Mouse (Mus musculus) neural tube, embryonic 14.5 days (tissue): ENCODE measurements at regions not wholly inside any gene's neighbourhood (a gene's known extent, or its start where the extent isn't known, plus 50 kb on each side); places are given as distances from the start of the nearest gene placed in this dataset.
A peak's percentile ranks its signal among the peaks of the same experiment; 100 is the strongest.

ENCODE experiments used
- ATAC-seq: fragments of 200-750 bp; cut with Nextera tagmentation; 2 replicates; pipeline ENCODE4 v1.8.0; 2017; ENCODE audit warnings: low read depth, mild to moderate bottlenecking, moderate TSS enrichment, moderate library complexity
- H3K27ac ChIP-seq: fragments of 300-500 bp; sonication (generic); 2 replicates; pipeline ENCODE4 v1.5.1; 2014; ENCODE audit warnings: low read depth, mild to moderate bottlenecking, control low read depth, low read length, moderate library complexity, mixed read lengths
- H3K27me3 ChIP-seq: fragments of 300-500 bp; sonication (generic); 2 replicates; pipeline ENCODE4 v1.6.1; 2014; ENCODE audit warnings: low read length; ENCODE audit not compliant: control insufficient read depth, insufficient read depth
- H3K36me3 ChIP-seq: fragments of 300-500 bp; sonication (generic); 2 replicates; pipeline ENCODE4 v1.6.1; 2014; ENCODE audit warnings: low read length, mixed read lengths; ENCODE audit not compliant: control insufficient read depth, insufficient read depth
- H3K4me1 ChIP-seq: fragments of 300-500 bp; sonication (generic); 2 replicates; pipeline ENCODE4 v1.6.1; 2014; ENCODE audit warnings: low read length; ENCODE audit not compliant: control insufficient read depth, insufficient read depth
- H3K4me2 ChIP-seq: fragments of 300-500 bp; sonication (generic); 2 replicates; pipeline ENCODE4 v1.6.1; 2014; ENCODE audit warnings: mild to moderate bottlenecking, low read depth, low read length, control low read depth
- H3K4me3 ChIP-seq: fragments of 300-500 bp; sonication (generic); 2 replicates; pipeline ENCODE4 v1.5.1; 2014; ENCODE audit warnings: low read depth, low read length, control low read depth, mixed read lengths
- H3K9ac ChIP-seq: fragments of 300-500 bp; sonication (generic); replicated peaks from 2 replicates; pipeline ENCODE4 v1.6.1; 2014; ENCODE audit warnings: low read depth, mild to moderate bottlenecking, control low read depth, low read length, mixed read lengths
- H3K9me3 ChIP-seq: fragments of 300-500 bp; sonication (generic); 2 replicates; pipeline ENCODE4 v1.6.1; 2016; ENCODE audit warnings: low read length; ENCODE audit not compliant: control insufficient read depth
- WGBS: fragments of 180-500 bp; shearing (Covaris S2); extraction: QIAGEN DNeasy Blood & Tissue Kit; methylation state at CpG from one replicate; pipeline ENCODE4 v1.1.7; 2014; 5-methylcytosine and 5-hydroxymethylcytosine counted together

DNA sequence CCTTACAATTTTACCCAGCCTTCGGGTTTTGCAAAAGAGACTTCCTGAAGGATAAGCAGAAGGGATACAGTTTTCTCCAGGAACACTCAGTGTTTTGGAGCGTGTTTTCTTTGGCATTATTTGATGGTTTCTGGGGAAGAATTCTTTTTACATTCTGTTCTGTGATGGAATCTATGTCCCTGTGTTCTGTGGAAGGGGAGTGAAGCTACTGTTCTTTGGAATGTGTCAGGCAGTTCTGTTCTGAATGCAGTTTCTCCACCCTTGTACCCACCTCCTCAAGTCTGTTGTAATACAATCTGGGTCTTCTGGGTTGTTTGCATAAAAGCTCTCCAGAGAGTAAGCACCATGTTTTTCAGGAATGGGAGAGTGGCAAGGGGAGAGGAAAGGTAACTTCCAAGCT lies 202.0 kb upstream of the Ccdc54 start:
- ATAC-seq, result no peak
- WGBS, result 89% methylated on average over 2 of the region's 2 CpGs
- Histone ChIP-seq H3K4me1 (no peaks in the 10 kb centered on the region), H3K27ac (no peak overlapping the region), H3K4me3 (no peak overlapping the region), H3K4me2 (no peak overlapping the region), H3K27me3 (no peaks in the 10 kb centered on the region), H3K9me3 (no peaks in the 10 kb centered on the region), H3K9ac (no peak overlapping the region), H3K36me3 (no peaks in the 10 kb centered on the region)

DNA sequence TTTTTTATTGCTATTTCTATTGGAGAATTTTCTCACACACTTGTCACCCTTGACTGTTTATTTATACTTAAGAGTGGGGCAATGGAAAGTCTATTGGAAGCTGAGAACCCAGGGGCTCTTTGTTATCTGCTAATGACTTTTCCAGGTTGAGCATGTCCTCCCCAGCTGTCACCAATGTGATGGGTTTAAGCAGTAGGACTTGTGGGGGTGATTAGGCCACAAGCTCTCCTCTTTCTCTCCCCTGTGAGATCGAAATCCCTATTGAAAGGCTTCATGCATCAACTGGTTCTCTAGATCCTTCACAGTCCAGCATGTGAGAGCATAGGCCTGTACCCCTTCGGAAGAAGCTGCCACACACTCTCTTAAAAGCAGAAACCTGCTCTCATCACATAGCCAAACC lies 201.6 kb upstream of the Ccdc54 start:
- H3K4me1 ChIP-seq, result no peaks in the 10 kb centered on the region
- no peak overlapping the region for H3K4me3 ChIP-seq
- WGBS, result 70% methylated on average over 2 of the region's 2 CpGs
- ATAC-seq, result no peak
- H3K4me2 ChIP-seq, result no peak overlapping the region
- no peaks in the 10 kb centered on the region for H3K27me3 ChIP-seq
- no peaks in the 10 kb centered on the region for H3K9me3 ChIP-seq
- no peak overlapping the region for H3K9ac ChIP-seq
- no peak overlapping the region for H3K27ac ChIP-seq
- H3K36me3 ChIP-seq, result no peaks in the 10 kb centered on the region

- WGBS, result 91% methylated on average over 4 of the region's 4 CpGs
These were observed 197.7 kb upstream of the Ccdc54 start for GRCm38 (mm10) chr16:50788702-50789101.

GRCm38 (mm10) chr16:50786199-50786598 lies 195.2 kb upstream of the Ccdc54 start:
- Histone ChIP-seq H3K9ac (no peak overlapping the region), H3K4me3 (no peak overlapping the region), H3K36me3 (no peaks in the 10 kb centered on the region), H3K4me1 (no peaks in the 10 kb centered on the region), H3K9me3 (no peaks in the 10 kb centered on the region), H3K27ac (no peak overlapping the region), H3K4me2 (no peak overlapping the region), H3K27me3 (no peaks in the 10 kb centered on the region)
- no peak for ATAC-seq
- WGBS, result 67% methylated on average over 3 of the region's 3 CpGs

More at GRCm38 (mm10) chr16:50788702-50789101, 197.7 kb upstream of the Ccdc54 start:
- Histone ChIP-seq H3K9me3 (no peaks in the 10 kb centered on the region), H3K4me3 (no peak overlapping the region), H3K27me3 (no peaks in the 10 kb centered on the region), H3K4me2 (no peak overlapping the region), H3K9ac (no peak overlapping the region), H3K27ac (no peak overlapping the region), H3K4me1 (no peaks in the 10 kb centered on the region), H3K36me3 (no peaks in the 10 kb centered on the region)
- no peak for ATAC-seq

DNA sequence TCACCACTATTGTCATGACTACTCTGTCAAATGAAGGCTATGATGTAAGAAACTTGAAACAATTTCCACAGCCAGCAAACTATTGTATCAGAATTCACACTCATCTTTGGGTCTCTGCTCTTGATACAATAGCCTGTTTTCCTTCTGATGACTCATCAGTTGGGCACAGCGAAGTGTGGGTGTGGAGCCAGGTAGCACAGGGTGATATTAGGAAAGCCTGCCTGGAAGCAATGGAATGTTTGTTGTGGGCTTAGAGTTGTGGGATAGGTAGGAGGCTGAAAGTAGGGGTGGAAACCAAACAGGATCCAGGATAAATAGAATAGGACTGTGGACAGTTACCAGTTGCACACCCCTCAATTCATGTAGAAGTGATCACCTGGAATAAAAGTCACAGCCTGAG lies 194.4 kb upstream of the Ccdc54 start:
- H3K4me3 ChIP-seq, result no peak overlapping the region
- H3K9ac ChIP-seq, result no peak overlapping the region
- no peak overlapping the region for H3K4me2 ChIP-seq
- H3K36me3 ChIP-seq, result no peaks in the 10 kb centered on the region
- H3K4me1 ChIP-seq, result no peaks in the 10 kb centered on the region
- no peaks in the 10 kb centered on the region for H3K27me3 ChIP-seq
- no peak for ATAC-seq
- WGBS, result 77% methylated on average over 1 of the region's 1 CpGs
- H3K27ac ChIP-seq, result no peak overlapping the region
- H3K9me3 ChIP-seq, result no peaks in the 10 kb centered on the region

- WGBS, result 83% methylated on average over 3 of the region's 3 CpGs
- H3K4me3 ChIP-seq, result no peak overlapping the region
- no peak overlapping the region for H3K9ac ChIP-seq
- no peaks in the 10 kb centered on the region for H3K27me3 ChIP-seq
- H3K27ac ChIP-seq, result no peak overlapping the region
- H3K4me1 ChIP-seq, result no peaks in the 10 kb centered on the region
- peak; percentile 14; the same call in 1 of the 2 replicates for ATAC-seq
- no peaks in the 10 kb centered on the region for H3K36me3 ChIP-seq
- no peak overlapping the region for H3K4me2 ChIP-seq
- H3K9me3 ChIP-seq, result no peaks in the 10 kb centered on the region
These were observed 193.8 kb upstream of the Ccdc54 start for GRCm38 (mm10) chr16:50784651-50785228.

DNA sequence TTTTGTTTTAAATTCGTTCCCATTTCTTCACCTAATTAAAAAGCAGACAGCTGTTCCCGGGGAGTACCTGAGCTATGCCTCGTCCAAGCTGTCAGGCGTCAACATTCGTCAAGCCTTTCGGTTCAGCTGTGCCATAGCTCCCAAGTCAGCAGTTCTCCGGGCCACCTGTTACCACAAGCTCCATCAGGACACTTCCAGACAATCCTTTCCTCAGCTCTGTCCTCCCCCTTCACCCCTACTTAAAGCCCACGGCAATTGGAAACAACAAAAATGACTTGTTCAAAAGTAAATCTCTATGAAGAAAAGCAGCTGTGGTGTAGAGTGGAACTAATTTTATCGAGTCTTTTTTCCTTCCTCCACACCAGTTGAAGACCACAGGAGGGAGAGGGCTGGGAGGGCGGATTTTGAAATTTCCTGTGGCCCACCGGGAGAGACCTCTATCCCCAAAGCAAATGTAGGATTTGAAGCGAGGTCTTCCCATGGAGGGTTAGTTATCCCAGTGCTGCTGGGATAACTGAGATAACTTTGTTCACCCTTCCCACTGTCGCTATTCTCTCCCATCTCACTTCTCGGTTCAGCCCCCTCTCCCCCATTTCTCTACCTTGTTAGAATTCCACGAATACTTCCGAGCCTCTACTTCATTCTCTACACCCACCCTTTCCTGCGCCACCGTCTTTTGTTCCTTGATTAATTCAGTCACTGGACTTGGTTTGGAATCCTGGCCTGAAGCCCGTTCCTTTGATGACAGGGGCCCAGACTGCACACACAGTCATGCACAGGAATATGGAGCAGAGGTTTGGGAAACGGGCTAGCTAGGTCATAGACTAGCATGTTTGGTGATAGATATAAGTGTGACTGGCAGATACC lies 193.1 kb upstream of the Ccdc54 start:
- Histone ChIP-seq H3K9ac (no peak overlapping the region), H3K27me3 (no peaks in the 10 kb centered on the region), H3K4me2 (no peak overlapping the region), H3K4me3 (no peak overlapping the region), H3K36me3 (no peaks in the 10 kb centered on the region), H3K9me3 (no peaks in the 10 kb centered on the region), H3K4me1 (no peaks in the 10 kb centered on the region), H3K27ac (no peak overlapping the region)
- ATAC-seq, result no peak
- 51% methylated on average over 20 of the region's 20 CpGs for WGBS

DNA sequence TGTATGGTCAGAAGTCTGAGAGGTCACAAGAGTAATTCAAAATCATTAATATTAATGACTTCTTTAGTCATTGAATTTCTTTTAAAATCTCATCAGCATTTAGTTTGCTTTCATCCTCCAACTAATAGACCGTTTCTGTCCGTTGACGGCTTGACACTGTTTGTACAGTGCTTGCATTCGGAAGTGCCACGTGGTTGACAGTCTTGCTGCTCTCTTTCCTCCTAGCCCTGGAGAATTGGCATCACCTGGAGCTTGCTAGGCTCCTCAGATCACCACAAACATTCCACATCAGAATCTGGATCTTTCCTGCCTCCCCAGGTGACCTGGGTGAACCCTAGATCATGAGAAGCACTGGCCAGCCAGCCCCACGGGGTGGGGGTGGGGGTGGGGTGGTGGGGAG lies 192.3 kb upstream of the Ccdc54 start:
- Histone ChIP-seq H3K9me3 (no peaks in the 10 kb centered on the region), H3K4me3 (no peak overlapping the region), H3K27me3 (no peaks in the 10 kb centered on the region), H3K4me2 (no peak overlapping the region), H3K27ac (no peak overlapping the region), H3K36me3 (no peaks in the 10 kb centered on the region), H3K4me1 (no peaks in the 10 kb centered on the region), H3K9ac (no peak overlapping the region)
- ATAC-seq, result no peak
- 43% methylated on average over 6 of the region's 6 CpGs for WGBS

DNA sequence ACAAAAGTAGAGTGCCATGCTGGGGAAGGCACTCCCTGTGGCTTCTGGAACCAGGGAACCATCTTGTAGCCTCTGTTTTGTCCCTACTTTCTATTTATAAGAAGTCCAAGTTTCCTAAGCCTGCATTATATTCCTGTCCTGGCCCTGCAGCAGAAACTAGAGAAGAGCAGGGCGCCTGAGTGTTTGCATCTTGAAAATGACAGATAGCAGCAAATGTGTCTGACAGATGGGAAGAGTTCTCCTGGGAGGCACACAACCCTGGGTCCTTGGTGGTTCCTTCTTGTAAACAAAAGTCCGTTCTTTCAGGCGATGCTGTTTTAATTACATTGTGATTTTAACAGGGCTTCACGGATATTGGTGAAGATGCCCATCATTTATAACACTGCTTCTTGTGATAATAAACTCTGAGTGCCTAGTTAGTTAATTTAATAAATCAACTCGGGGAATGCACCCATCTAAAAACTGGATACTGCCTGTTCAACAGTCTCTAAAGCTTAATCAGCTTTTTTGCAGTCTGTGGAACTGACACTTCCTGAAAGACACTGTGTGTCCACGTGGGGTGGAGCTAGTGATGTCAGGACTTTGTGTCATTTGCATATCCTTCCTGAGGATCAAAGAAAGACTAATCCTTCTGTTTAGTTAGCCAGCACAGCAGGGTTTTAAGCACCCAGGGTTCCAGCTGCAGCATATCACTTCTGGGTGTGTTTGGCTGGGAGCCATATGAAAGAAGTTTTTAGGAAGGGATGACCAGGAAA lies 188.3 kb upstream of the Ccdc54 start:
- WGBS, result 36% methylated on average over 6 of the region's 6 CpGs
- no peak overlapping the region for H3K4me2 ChIP-seq
- no peak for ATAC-seq

More for the DNA sequence above, 188.3 kb upstream of the Ccdc54 start:
- Histone ChIP-seq H3K4me1 (no peaks in the 10 kb centered on the region), H3K4me3 (no peak overlapping the region), H3K36me3 (no peaks in the 10 kb centered on the region), H3K9me3 (no peaks in the 10 kb centered on the region), H3K9ac (no peak overlapping the region), H3K27ac (no peak overlapping the region), H3K27me3 (no peaks in the 10 kb centered on the region)
